Mouse (Mus musculus): Measurements from ENCODE around the gene Nrp1. TPM values are rescaled to one million over a fixed set of nuclear protein-coding genes. Genes with fewer than 3 reads are reported as not detected.

Nrp1 gene
- polyA plus RNA-seq, 1 experiment from 2014 or later = 62.7 TPM

DNA sequence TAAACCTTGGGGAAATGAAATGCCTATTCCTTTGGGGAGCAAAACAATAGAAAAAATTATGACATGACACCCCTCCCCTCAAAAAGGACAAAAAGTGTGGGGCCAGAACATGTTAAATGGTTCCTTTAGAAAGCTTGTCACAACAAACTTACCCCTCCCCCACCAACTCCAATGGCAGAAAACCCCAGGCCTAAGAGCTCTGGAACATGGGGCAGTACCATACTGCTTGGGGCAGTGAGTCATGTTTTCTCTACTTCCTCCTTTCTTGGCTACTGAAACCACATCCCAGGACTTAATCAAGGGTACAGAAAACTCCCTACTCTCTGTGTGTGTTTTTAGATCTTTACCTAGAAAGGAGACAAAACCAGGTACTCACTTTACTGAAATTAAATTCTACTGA lies 147.5 kb downstream of the Nrp1 start:
- no peak overlapping the region for H3K9ac ChIP-seq
- H3K4me3 ChIP-seq (replicated peaks) = no peak overlapping the region
- ATAC-seq = no peak
- no peaks in the 10 kb centered on the region for H3K9me3 ChIP-seq
- no peak overlapping the region for H3K27ac ChIP-seq
- H3K4me1 ChIP-seq (replicated peaks) = no peaks in the 10 kb centered on the region
- H3K27me3 ChIP-seq (replicated peaks) = no peaks in the 10 kb centered on the region
- H3K4me2 ChIP-seq (replicated peaks) = no peak overlapping the region
- peaks cover 2% of the 10 kb centered on the region; the same call in 1 of the 2 replicates for H3K36me3 ChIP-seq

- no peak overlapping the region for H3K4me3 ChIP-seq (replicated peaks)
- H3K4me2 ChIP-seq (replicated peaks) = no peak overlapping the region
- no peaks in the 10 kb centered on the region; the same call in 1 of the 2 replicates for H3K36me3 ChIP-seq
- no peak overlapping the region for H3K9ac ChIP-seq
- no peaks in the 10 kb centered on the region for H3K27me3 ChIP-seq (replicated peaks)
- ATAC-seq = no peak
- H3K9me3 ChIP-seq = no peaks in the 10 kb centered on the region
- no peaks in the 10 kb centered on the region for H3K4me1 ChIP-seq (replicated peaks)
- no peak overlapping the region for H3K27ac ChIP-seq
Observed at GRCm38 (mm10) chr8:128508723-128509122, 150.3 kb downstream of the Nrp1 start.

DNA sequence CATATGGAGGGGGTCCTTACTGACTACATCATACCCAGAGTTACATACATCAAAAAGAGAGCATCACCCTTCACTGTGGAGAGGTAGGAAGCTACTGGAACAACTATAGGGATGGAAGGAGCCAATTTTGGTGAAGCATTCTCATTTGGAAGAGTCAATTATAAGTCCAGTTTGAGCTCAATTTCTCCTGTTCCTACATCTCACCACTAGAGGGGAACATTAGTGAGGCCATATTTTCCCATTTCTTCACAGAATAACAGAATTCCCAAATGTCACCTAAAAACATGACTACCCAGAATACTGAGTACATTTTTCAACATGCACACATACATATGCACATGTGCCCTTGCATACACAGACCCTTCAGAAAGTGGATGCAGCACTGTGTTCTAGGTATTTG lies 152.6 kb downstream of the Nrp1 start:
- Histone ChIP-seq H3K36me3 (no peaks in the 10 kb centered on the region), H3K27ac (no peak overlapping the region), H3K27me3 (replicated peaks) (no peaks in the 10 kb centered on the region), H3K4me3 (replicated peaks) (no peak overlapping the region), H3K9ac (no peak overlapping the region), H3K4me2 (replicated peaks) (no peak overlapping the region), H3K9me3 (no peaks in the 10 kb centered on the region), H3K4me1 (replicated peaks) (no peaks in the 10 kb centered on the region)
- ATAC-seq = no peak

DNA sequence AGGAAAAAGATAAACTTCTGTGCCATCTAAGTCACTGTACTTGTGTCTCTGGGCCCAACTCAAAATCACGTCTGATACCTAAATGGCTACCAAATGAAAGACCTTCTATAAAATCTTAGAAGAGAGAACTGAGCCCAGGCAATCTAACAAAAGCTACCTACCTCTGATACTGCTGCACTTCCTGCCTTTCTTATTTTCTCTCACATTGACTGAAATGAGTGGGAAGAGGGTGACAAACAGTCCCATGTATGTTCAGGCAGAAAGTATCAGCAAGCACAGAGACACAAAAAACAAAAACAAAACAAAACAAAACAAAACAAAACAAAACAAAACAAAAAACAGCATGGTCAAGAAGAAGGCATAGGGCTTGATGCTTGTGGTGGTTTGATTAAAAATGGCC lies 153.3 kb downstream of the Nrp1 start:
- Histone ChIP-seq H3K27me3 (replicated peaks) (no peaks in the 10 kb centered on the region), H3K9ac (no peak overlapping the region), H3K4me2 (replicated peaks) (no peak overlapping the region), H3K9me3 (no peaks in the 10 kb centered on the region), H3K4me3 (replicated peaks) (no peak overlapping the region), H3K36me3 (no peaks in the 10 kb centered on the region), H3K27ac (no peak overlapping the region), H3K4me1 (replicated peaks) (no peaks in the 10 kb centered on the region)
- 82% methylated on average over 1 of the region's 1 CpGs for WGBS
- ATAC-seq = no peak

DNA sequence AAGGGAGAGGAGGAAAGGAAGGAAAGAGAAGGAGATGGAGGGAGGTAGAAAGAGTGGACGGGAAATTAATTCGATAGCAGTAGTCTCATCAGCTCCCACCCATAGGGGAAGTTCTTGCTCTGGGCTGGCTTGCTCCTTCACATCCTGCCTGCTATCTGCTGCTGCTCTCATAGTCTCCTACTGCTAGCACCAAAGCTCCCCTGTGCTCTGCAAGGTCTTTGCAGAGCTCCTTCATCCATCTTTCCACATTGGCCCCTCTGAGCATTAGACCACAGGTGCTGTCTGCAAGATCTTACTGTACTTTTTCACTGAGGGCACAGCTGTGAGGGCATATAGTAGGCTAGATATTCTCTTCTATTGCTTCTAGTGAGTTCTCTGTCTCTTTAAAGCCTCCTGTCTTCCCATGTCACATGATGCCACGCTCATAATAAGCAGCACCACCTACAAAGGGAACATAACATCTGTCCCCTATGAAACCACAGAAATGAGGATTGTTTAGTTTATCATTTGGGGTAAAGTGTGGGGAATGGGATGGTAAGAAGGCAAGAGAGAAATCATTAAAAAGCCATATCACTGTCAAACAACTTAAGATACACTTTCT lies 158.5 kb downstream of the Nrp1 start:
- Histone ChIP-seq H3K27ac (no peak overlapping the region), H3K9ac (no peak overlapping the region), H3K4me1 (replicated peaks) (no peaks in the 10 kb centered on the region), H3K36me3 (no peaks in the 10 kb centered on the region), H3K27me3 (replicated peaks) (no peaks in the 10 kb centered on the region), H3K4me3 (replicated peaks) (no peak overlapping the region), H3K4me2 (replicated peaks) (no peak overlapping the region), H3K9me3 (no peaks in the 10 kb centered on the region)
- WGBS = 88% methylated on average over 3 of the region's 3 CpGs
- no peak for ATAC-seq

DNA sequence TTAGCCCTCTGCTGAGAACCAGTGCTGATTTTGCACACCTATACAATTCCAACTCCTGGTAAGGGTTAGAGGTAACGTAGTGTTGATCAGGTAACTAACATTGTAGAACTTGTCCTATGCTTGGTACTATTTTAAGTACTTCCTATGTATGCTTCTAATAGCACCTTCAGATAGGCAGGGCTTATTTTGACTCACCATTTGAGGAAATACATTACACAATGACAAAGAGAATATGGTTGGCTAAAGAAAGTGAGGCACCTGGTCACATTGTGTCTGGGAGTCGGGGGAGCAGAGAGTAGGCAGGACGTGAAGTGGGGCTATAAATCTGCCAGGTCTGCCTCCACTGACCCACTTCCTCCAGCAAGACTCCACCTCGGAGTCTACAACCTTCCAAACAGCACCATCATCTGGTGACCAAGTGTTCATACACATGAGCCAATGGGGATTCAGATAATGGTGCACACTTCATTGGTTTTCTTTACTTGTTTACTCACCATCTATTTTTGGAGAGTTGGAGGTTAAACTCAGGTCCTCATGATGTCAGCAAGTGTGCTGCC lies 159.2 kb downstream of the Nrp1 start:
- H3K9me3 ChIP-seq = no peaks in the 10 kb centered on the region
- H3K9ac ChIP-seq = no peak overlapping the region
- no peak overlapping the region for H3K4me2 ChIP-seq (replicated peaks)
- no peak overlapping the region for H3K4me3 ChIP-seq (replicated peaks)
- 39% methylated on average over 4 of the region's 4 CpGs for WGBS
- no peak for ATAC-seq
- H3K36me3 ChIP-seq = no peaks in the 10 kb centered on the region
- H3K27me3 ChIP-seq (replicated peaks) = no peaks in the 10 kb centered on the region
- no peaks in the 10 kb centered on the region for H3K4me1 ChIP-seq (replicated peaks)
- H3K27ac ChIP-seq = no peak overlapping the region

- ATAC-seq = no peak
- H3K27ac ChIP-seq = no peak overlapping the region
- no peaks in the 10 kb centered on the region for H3K36me3 ChIP-seq
- no peak overlapping the region for H3K4me3 ChIP-seq (replicated peaks)
- H3K4me1 ChIP-seq (replicated peaks) = no peaks in the 10 kb centered on the region
- no peaks in the 10 kb centered on the region for H3K27me3 ChIP-seq (replicated peaks)
- no peak overlapping the region for H3K9ac ChIP-seq
- no peak overlapping the region for H3K4me2 ChIP-seq (replicated peaks)
- H3K9me3 ChIP-seq = no peaks in the 10 kb centered on the region; the same call in 1 of the 2 replicates
- 68% methylated on average over 1 of the region's 1 CpGs for WGBS
Observed at GRCm38 (mm10) chr8:128519366-128519765, 161.0 kb downstream of the Nrp1 start.

DNA sequence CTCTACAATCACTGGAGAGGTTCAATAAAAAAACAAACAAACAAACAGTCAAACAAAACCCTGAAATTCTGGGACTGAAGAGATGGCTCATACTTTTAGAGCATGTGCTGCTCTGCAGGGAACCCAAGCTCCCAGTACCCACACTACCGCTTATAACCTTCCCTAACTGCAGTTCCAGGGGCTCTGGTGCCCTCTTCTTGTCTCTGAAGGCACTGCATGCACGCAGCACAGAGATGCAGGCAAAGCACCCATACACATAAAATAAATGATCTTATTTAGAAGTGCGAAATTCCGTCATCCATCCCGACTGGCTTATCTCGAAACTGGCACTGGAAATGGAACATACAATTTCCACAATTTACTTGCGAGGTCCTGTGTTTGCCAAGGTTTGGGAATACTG lies 165.4 kb downstream of the Nrp1 start:
- no peak for ATAC-seq
- no peak overlapping the region for H3K4me2 ChIP-seq (replicated peaks)
- no peak overlapping the region for H3K9ac ChIP-seq
- no peaks in the 10 kb centered on the region for H3K27me3 ChIP-seq (replicated peaks)
- H3K9me3 ChIP-seq = no peaks in the 10 kb centered on the region; the same call in 1 of the 2 replicates
- no peak overlapping the region for H3K4me3 ChIP-seq (replicated peaks)
- WGBS = 64% methylated on average over 7 of the region's 7 CpGs
- no peaks in the 10 kb centered on the region for H3K36me3 ChIP-seq
- H3K4me1 ChIP-seq (replicated peaks) = no peaks in the 10 kb centered on the region
- H3K27ac ChIP-seq = no peak overlapping the region

DNA sequence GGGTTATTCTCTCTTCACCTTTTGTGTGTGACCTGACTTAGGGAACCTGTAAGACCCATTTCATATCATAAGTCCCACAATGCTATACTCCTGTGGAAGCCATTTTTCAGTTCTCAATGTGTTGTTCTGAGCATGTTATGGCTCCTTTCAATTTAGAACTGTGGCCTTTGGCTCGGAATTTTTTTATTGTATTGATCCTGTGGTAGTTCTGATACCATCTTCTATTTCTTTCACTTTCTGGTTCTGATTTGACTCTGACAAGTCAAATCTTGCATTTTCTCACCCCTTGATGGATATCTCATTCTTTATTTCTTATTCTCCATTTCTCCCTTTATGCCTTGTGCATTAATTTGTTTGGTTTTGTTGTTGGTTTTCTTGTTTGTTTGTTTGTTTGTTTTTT lies 167.5 kb downstream of the Nrp1 start:
- Histone ChIP-seq H3K9ac (no peak overlapping the region), H3K36me3 (no peaks in the 10 kb centered on the region), H3K4me2 (replicated peaks) (no peak overlapping the region), H3K27me3 (replicated peaks) (no peaks in the 10 kb centered on the region), H3K27ac (no peak overlapping the region), H3K4me3 (replicated peaks) (no peak overlapping the region), H3K9me3 (no peaks in the 10 kb centered on the region; the same call in 1 of the 2 replicates), H3K4me1 (replicated peaks) (no peaks in the 10 kb centered on the region)
- ATAC-seq = no peak
- WGBS = 51% methylated on average over 1 of the region's 1 CpGs

- no peak overlapping the region for H3K27ac ChIP-seq
- no peaks in the 10 kb centered on the region for H3K4me1 ChIP-seq (replicated peaks)
- no peak for ATAC-seq
- WGBS = 66% methylated on average over 8 of the region's 8 CpGs
- no peaks in the 10 kb centered on the region for H3K27me3 ChIP-seq (replicated peaks)
- no peak overlapping the region for H3K4me2 ChIP-seq (replicated peaks)
- H3K9me3 ChIP-seq = no peaks in the 10 kb centered on the region; the same call in 1 of the 2 replicates
- no peak overlapping the region for H3K9ac ChIP-seq
- H3K36me3 ChIP-seq = no peaks in the 10 kb centered on the region
- H3K4me3 ChIP-seq (replicated peaks) = no peak overlapping the region
Observed at GRCm38 (mm10) chr8:128528591-128529383, 170.4 kb downstream of the Nrp1 start.

DNA sequence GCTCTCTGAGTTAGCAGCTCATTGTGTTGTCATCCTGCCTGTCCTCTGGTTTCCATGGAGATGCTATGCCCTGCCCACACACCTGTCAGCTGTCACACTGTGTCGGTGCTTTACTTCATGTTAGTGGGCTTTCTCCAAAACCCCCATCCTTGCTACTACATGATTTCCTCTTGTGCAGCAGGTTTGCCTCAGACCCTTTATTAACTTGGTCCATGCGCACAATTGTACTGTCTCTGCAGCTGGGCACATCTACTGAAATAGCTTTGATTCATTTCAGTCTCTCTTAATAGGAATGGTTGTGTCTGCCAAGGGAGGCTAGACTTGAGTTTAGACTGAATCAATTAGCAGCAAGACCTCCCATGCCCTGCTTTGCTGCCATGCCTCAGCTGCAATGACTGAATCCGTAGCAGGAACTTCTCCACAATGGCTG lies 176.1 kb downstream of the Nrp1 start:
- no peak overlapping the region for H3K4me3 ChIP-seq (replicated peaks)
- no peaks in the 10 kb centered on the region for H3K4me1 ChIP-seq (replicated peaks)
- H3K4me2 ChIP-seq (replicated peaks) = no peak overlapping the region
- H3K9ac ChIP-seq = no peak overlapping the region
- ATAC-seq = no peak
- no peak overlapping the region for H3K27ac ChIP-seq
- no peaks in the 10 kb centered on the region for H3K36me3 ChIP-seq
- no peaks in the 10 kb centered on the region for H3K27me3 ChIP-seq (replicated peaks)
- WGBS = 53% methylated on average over 3 of the region's 3 CpGs
- H3K9me3 ChIP-seq = no peaks in the 10 kb centered on the region

DNA sequence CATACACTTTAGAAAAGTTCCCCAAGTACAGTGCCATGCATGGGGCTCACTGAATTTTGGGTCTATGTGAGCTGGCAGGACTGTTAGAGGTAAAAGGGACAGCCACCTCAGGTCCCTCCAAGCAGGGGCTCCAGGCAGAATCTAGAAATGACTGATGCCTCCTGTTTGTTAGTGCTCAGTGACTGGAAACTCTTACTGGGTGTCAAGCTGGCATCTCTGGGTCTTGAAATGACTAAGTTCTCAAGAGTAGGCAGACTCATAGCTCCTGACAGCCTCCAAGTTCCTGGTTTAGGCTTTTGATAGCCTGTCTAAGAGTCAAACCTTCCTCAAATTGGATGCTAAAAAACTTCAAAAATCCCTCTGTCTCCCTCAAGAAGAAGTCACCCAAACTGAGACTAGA lies 177.3 kb downstream of the Nrp1 start:
- H3K27me3 ChIP-seq (replicated peaks) = no peaks in the 10 kb centered on the region
- H3K4me3 ChIP-seq (replicated peaks) = no peak overlapping the region
- no peaks in the 10 kb centered on the region for H3K36me3 ChIP-seq
- no peak for ATAC-seq
- no peak overlapping the region for H3K9ac ChIP-seq
- no peaks in the 10 kb centered on the region for H3K9me3 ChIP-seq
- no peak overlapping the region for H3K27ac ChIP-seq
- H3K4me2 ChIP-seq (replicated peaks) = no peak overlapping the region
- H3K4me1 ChIP-seq (replicated peaks) = no peaks in the 10 kb centered on the region

GRCm38 (mm10) chr8:128538378-128538777 lies 180.0 kb downstream of the Nrp1 start:
- Histone ChIP-seq H3K9ac (no peak overlapping the region), H3K36me3 (no peaks in the 10 kb centered on the region), H3K4me2 (replicated peaks) (no peak overlapping the region), H3K4me1 (replicated peaks) (no peaks in the 10 kb centered on the region), H3K27me3 (replicated peaks) (no peaks in the 10 kb centered on the region), H3K4me3 (replicated peaks) (no peak overlapping the region), H3K27ac (no peak overlapping the region), H3K9me3 (no peaks in the 10 kb centered on the region)
- no peak for ATAC-seq
- WGBS = 69% methylated on average over 1 of the region's 1 CpGs

Data from intestine, embryonic 15.5 days (tissue).